15 mouse cellular contexts compared by ENCODE assay signal in the genomic region with DNA sequence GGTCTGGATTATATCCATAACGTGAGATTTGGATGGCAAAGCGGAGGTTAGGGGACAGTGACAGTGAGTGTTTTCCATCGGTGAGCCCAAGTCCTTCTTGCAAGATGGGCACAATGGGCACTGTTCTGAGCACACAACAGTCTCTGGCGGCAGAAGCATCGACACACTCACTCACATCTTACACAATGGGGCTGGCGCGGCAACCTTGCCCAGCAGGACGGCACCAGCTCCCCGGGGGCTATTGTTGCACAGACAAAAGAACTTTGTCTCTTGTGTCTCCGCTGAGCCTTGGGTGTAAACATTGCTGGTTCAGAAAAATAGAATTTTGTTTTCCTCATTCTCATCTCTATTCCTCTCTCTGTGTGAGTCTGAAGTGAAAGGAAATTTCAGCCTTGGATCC. TPM values are rescaled to one million over a fixed set of nuclear protein-coding genes. Genes with fewer than 3 reads are reported as not detected.
DNase-seq lines count a peak whose midpoint lies in the region; ATAC-seq lines count a peak whose summit lies in the region.
"Had no signal": no experiment of that assay in that cellular context is flagged by ENCODE, and none has a peak within 500 bp of the region (broad histone marks: within the 10 kb centered on the region; RNA-seq: fewer than 3 reads in every experiment).

No protein-coding gene starts in this region.

- DNase-seq in left cerebral cortex, adult 18-20 months (ENCODE audit: low spot score in 2 of 2), result peak; percentile 9 to 14
- no peak for DNase-seq in left cerebral cortex, postnatal 10 days (ENCODE audit: extremely low spot score in 1 of 2, low spot score in 2 of 2)
- peak; percentile 27 for DNase-seq in cerebellum, adult 9-11 months
- DNase-seq in heart, postnatal 36 days, result no peak
- DNase-seq in gastrocnemius, postnatal 36 days, result no peak
- DNase-seq in spleen, postnatal 36 days (ENCODE audit: low spot score in 2 of 2), result no peak
- DNase-seq: adrenal gland, postnatal 14 days; heart, postnatal 4 days; lung, adult 18-20 months; thymus, postnatal 25 days had no signal

- no peak overlapping the region for H3K27ac ChIP-seq in hindbrain, embryonic 15.5 days (replicated peaks)
- no peak overlapping the region for H3K27ac ChIP-seq in neural tube, embryonic 15.5 days (replicated peaks)
- H3K27ac ChIP-seq: embryonic facial prominence, embryonic 13.5 days had no signal

- no peak overlapping the region for H3K9ac ChIP-seq in hindbrain, embryonic 15.5 days
- no peak overlapping the region for H3K9ac ChIP-seq in neural tube, embryonic 15.5 days (replicated peaks)
- H3K9ac ChIP-seq: embryonic facial prominence, embryonic 13.5 days had no signal

- H3K4me1 ChIP-seq in hindbrain, embryonic 15.5 days (replicated peaks), result peaks cover 7% of the 10 kb centered on the region
- H3K4me1 ChIP-seq in neural tube, embryonic 15.5 days, result peaks cover 2% of the 10 kb centered on the region; the same call in 1 of the 2 replicates
- H3K4me1 ChIP-seq: embryonic facial prominence, embryonic 13.5 days had no signal

- peak overlapping the region; percentile 37 for H3K4me2 ChIP-seq in hindbrain, embryonic 15.5 days
- peak overlapping the region; percentile 13; the same call in 1 of the 2 replicates for H3K4me2 ChIP-seq in neural tube, embryonic 15.5 days
- H3K4me2 ChIP-seq: embryonic facial prominence, embryonic 13.5 days had no signal

- 5% methylated on average over 10 of the region's 10 CpGs for WGBS in hindbrain, embryonic 15.5 days
- WGBS in neural tube, embryonic 15.5 days, result 9% methylated on average over 10 of the region's 10 CpGs

- intact Hi-C loops in left cerebral cortex, postnatal 10 days (cut with DNase I), result no loop called here
- intact Hi-C loops in heart, postnatal 36 days (cut with DNase I), result no loop called here
- intact Hi-C loops in gastrocnemius, postnatal 36 days (cut with DNase I), result no loop called here

- no peak overlapping the region for H3K4me3 ChIP-seq in hindbrain, embryonic 15.5 days
- H3K4me3 ChIP-seq in neural tube, embryonic 15.5 days (replicated peaks), result no peak overlapping the region
- H3K4me3 ChIP-seq: embryonic facial prominence, embryonic 13.5 days had no signal

- no peaks in the 10 kb centered on the region for H3K36me3 ChIP-seq in hindbrain, embryonic 15.5 days
- no peaks in the 10 kb centered on the region for H3K36me3 ChIP-seq in neural tube, embryonic 15.5 days
- H3K36me3 ChIP-seq: embryonic facial prominence, embryonic 13.5 days had no signal

- ATAC-seq in hindbrain, embryonic 15.5 days (ENCODE audit: low FRiP score, low read depth), result no peak
- ATAC-seq in neural tube, embryonic 15.5 days (ENCODE audit: low FRiP score), result no peak

- H3K27me3 ChIP-seq in hindbrain, embryonic 15.5 days, result no peaks in the 10 kb centered on the region
- H3K27me3 ChIP-seq in neural tube, embryonic 15.5 days (replicated peaks), result no peaks in the 10 kb centered on the region
- H3K27me3 ChIP-seq: embryonic facial prominence, embryonic 13.5 days had no signal

- H3K9me3 ChIP-seq in hindbrain, embryonic 15.5 days, result no peaks in the 10 kb centered on the region
- no peaks in the 10 kb centered on the region for H3K9me3 ChIP-seq in neural tube, embryonic 15.5 days (replicated peaks)
- H3K9me3 ChIP-seq: embryonic facial prominence, embryonic 13.5 days had no signal

RNA-seq across cellular contexts. Expression of a gene that starts 53.6 kb away (rescaled TPM):
- total RNA-seq in left cerebral cortex, adult 18-20 months (2021), result not detected
- total RNA-seq in left cerebral cortex, postnatal 10 days (2021), result not detected
- polyA plus RNA-seq in hindbrain, embryonic 15.5 days (2015; fragmentation: Nextera tagmentation; extraction: Ambion mirVana), result 0.09 TPM in 1 of 2 replicates, not detected in the other
- not detected in 2 replicates for polyA plus RNA-seq in neural tube, embryonic 15.5 days (2015; fragmentation: Nextera tagmentation; extraction: Ambion mirVana)
- not detected for total RNA-seq in heart, postnatal 36 days (2021)
- total RNA-seq in gastrocnemius, postnatal 36 days (2021), result not detected
- total RNA-seq: adrenal gland, postnatal 14 days; heart, postnatal 4 days; left cerebral cortex, postnatal 25 days had no signal
- polyA plus RNA-seq: gonadal fat pad, adult 2 months had no signal

Comparison
In these comparisons a context has a peak if more than half of its experiments do, and no peak if none do; other contexts are left out.
1. DNase-seq: peak in left cerebral cortex, adult 18-20 months (2 of 2) and cerebellum, adult 9-11 months (single experiment); none in left cerebral cortex, postnatal 10 days (0 of 2), heart, postnatal 36 days (0 of 2), gastrocnemius, postnatal 36 days (0 of 2) and spleen, postnatal 36 days (0 of 2).